Mouse (Mus musculus) MEL (cell line): ENCODE measurements around the gene Cdk5.
A peak's percentile ranks its signal among the peaks of the same experiment; 100 is the strongest.

Source experiments
- CTCF ChIP-seq, 3 experiments: IDR thresholded peaks in 2 of 3; conservative IDR thresholded peaks in 1 of 3; 2 replicates each; pipeline ENCODE4 v1.5.1; 2011 to 2012; ENCODE audit warnings: low read length in 3 of 3, low read depth in 2 of 3, mild to moderate bottlenecking in 2 of 3, improper control_type of control experiment in 1 of 3, inconsistent platforms in 1 of 3, mixed read lengths in 1 of 3, moderate library complexity in 1 of 3; ENCODE audit not compliant: control insufficient read depth in 1 of 3, insufficient read depth in 1 of 3, poor library complexity in 1 of 3, severe bottlenecking in 1 of 3
- EP300 ChIP-seq, 2 experiments: IDR thresholded peaks; 2 replicates each; pipeline ENCODE4 v1.6.1; 2011; ENCODE audit warnings: improper control_type of control experiment in 2 of 2, low read length in 2 of 2, low read depth in 1 of 2, mild to moderate bottlenecking in 1 of 2
- GATA1 ChIP-seq: IDR thresholded peaks from 2 replicates; pipeline ENCODE4 v1.6.1; 2011; ENCODE audit warnings: low read depth, low read length, improper control_type of control experiment
- MAX ChIP-seq: IDR thresholded peaks from 2 replicates; pipeline ENCODE4 v1.6.1; 2011; ENCODE audit warnings: low read length, improper control_type of control experiment
- MEF2A ChIP-seq: IDR thresholded peaks from 2 replicates; pipeline ENCODE4 v1.6.1; 2014; ENCODE audit warnings: low read depth, mild to moderate bottlenecking, inconsistent platforms, low read length, improper control_type of control experiment; ENCODE audit not compliant: poor library complexity, insufficient replicate concordance, severe bottlenecking; ENCODE audit errors: extremely low read depth
- POLR2A ChIP-seq, 2 experiments: IDR thresholded peaks; 2 replicates each; pipeline ENCODE4 v1.6.1; 2011 to 2012; ENCODE audit warnings: low read length in 2 of 2, mild to moderate bottlenecking in 2 of 2, control low read depth in 1 of 2, improper control_type of control experiment in 1 of 2, low read depth in 1 of 2, moderate library complexity in 1 of 2; ENCODE audit not compliant: control insufficient read depth in 1 of 2, insufficient read depth in 1 of 2, poor library complexity in 1 of 2
- POLR2AphosphoS2 ChIP-seq: IDR thresholded peaks from 2 replicates; pipeline ENCODE4 v1.6.1; 2011; ENCODE audit warnings: low read length, improper control_type of control experiment
- SMC3 ChIP-seq: IDR thresholded peaks from 2 replicates; pipeline ENCODE4 v1.6.1; 2011; ENCODE audit warnings: low read depth, low read length, improper control_type of control experiment
- USF1 ChIP-seq: IDR thresholded peaks from 2 replicates; pipeline ENCODE4 v1.6.1; 2014; ENCODE audit warnings: low read depth, mild to moderate bottlenecking, inconsistent platforms, low read length, improper control_type of control experiment, moderate library complexity

- TF ChIP-seq SMC3, result no peak
- TF ChIP-seq CTCF (IDR thresholded peaks at IDR 0.05 in 2 of 3, conservative IDR thresholded peaks at IDR 0.05 in 1 of 3; ENCODE audit: control insufficient read depth in 1 of 3, insufficient read depth in 1 of 3, low read depth in 2 of 3, low read length in 3 of 3, poor library complexity in 1 of 3, severe bottlenecking in 1 of 3), result no peak
- TF ChIP-seq POLR2A (IDR thresholded peaks at IDR 0.05; ENCODE audit: control insufficient read depth in 1 of 2, insufficient read depth in 1 of 2, low read depth in 1 of 2, low read length in 2 of 2, poor library complexity in 1 of 2), result peak in 1 of 2 experiments; percentile 0; a peak in 2 of 4 replicates
- no peak for TF ChIP-seq GATA1
- TF ChIP-seq MAX, result no peak
- no peak for TF ChIP-seq POLR2AphosphoS2
- no peak for TF ChIP-seq EP300 (IDR thresholded peaks at IDR 0.05; ENCODE audit: low read depth in 1 of 2, low read length in 2 of 2)
- no peak for TF ChIP-seq USF1
- TF ChIP-seq MEF2A, result no peak
Observed at GRCm38 (mm10) chr5:24452030-24452690, 28.8 kb upstream of the Cdk5 start, which contains the start of gene Agap3.
